Mouse (Mus musculus) adrenal gland, postnatal 4 days (tissue): ENCODE measurements at regions not wholly inside any gene's neighbourhood (a gene's known extent, or its start where the extent isn't known, plus 50 kb on each side); places are given as distances from the start of the nearest gene placed in this dataset.

Source experiments
- DNase-seq, 2 experiments: peaks; one replicate each; pipeline ENCODE4 v3.0.0; 2021 to 2022; ENCODE audit warnings: low spot score in 2 of 2, mixed read lengths in 2 of 2

- DNase-seq = no peak
Measured at GRCm38 (mm10) chr6:67186537-67187274, 51.3 kb upstream of the Serbp1 start.

GRCm38 (mm10) chr6:67184662-67185061, 53.3 kb upstream of the Serbp1 start:
- no peak for DNase-seq

GRCm38 (mm10) chr6:67183481-67184215, 54.3 kb upstream of the Serbp1 start:
- DNase-seq = no peak

- DNase-seq = no peak
Measured at GRCm38 (mm10) chr6:67182453-67182852, 55.5 kb upstream of the Serbp1 start.

GRCm38 (mm10) chr6:67181459-67181858, 56.5 kb upstream of the Serbp1 start:
- no peak for DNase-seq

- no peak for DNase-seq
Measured at GRCm38 (mm10) chr6:67179416-67179815, 58.6 kb upstream of the Serbp1 start.

GRCm38 (mm10) chr6:67178531-67178930, 59.4 kb upstream of the Serbp1 start:
- no peak for DNase-seq

GRCm38 (mm10) chr6:67178101-67178500, 59.9 kb upstream of the Serbp1 start:
- DNase-seq = no peak

- DNase-seq = no peak
Measured at GRCm38 (mm10) chr6:67170674-67170946, 67.4 kb upstream of the Serbp1 start.

- DNase-seq = peak in 1 of 2 experiments; percentile 16
Measured at GRCm38 (mm10) chr6:67169873-67170673, 67.9 kb upstream of the Serbp1 start.

- DNase-seq = no peak
Measured at GRCm38 (mm10) chr6:67168803-67169202, 69.2 kb upstream of the Serbp1 start.

- peak in 1 of 2 experiments; percentile 18 for DNase-seq
Measured at GRCm38 (mm10) chr6:67168031-67168777, 69.8 kb upstream of the Serbp1 start.

- no peak for DNase-seq
Measured at GRCm38 (mm10) chr6:67165091-67165490, 72.9 kb upstream of the Serbp1 start.

GRCm38 (mm10) chr6:67163947-67164346, 74.0 kb upstream of the Serbp1 start:
- DNase-seq = no peak

GRCm38 (mm10) chr6:67162814-67163213, 75.2 kb upstream of the Serbp1 start:
- no peak for DNase-seq

- DNase-seq = no peak
Measured at GRCm38 (mm10) chr6:67161610-67162009, 76.4 kb upstream of the Serbp1 start.

- no peak for DNase-seq
Measured at GRCm38 (mm10) chr6:67160564-67160963, 77.4 kb upstream of the Serbp1 start.

GRCm38 (mm10) chr6:67159726-67160523, 78.1 kb upstream of the Serbp1 start:
- DNase-seq = no peak

GRCm38 (mm10) chr6:67159224-67159623, 78.8 kb upstream of the Serbp1 start:
- no peak for DNase-seq

GRCm38 (mm10) chr6:67158765-67159164, 79.2 kb upstream of the Serbp1 start:
- peak; percentile 60 to 81 for DNase-seq
